Mouse (Mus musculus) C2C12 (cell line): Measurements from ENCODE around the gene Sds. TPM values are rescaled to one million over a fixed set of nuclear protein-coding genes. Genes with fewer than 3 reads are reported as not detected.

Experiments used
- H3K27me3 ChIP-seq: one replicate; pipeline ENCODE4 v1.6.1; 2011; ENCODE audit not compliant: control insufficient read depth, insufficient read depth, insufficient read length
- H3K36me3 ChIP-seq: one replicate; pipeline ENCODE4 v1.6.1; 2011; ENCODE audit not compliant: control insufficient read depth, insufficient read depth
- H3K4me3 ChIP-seq: one replicate; pipeline ENCODE4 v1.5.1; 2011; ENCODE audit warnings: mild to moderate bottlenecking, control low read depth; ENCODE audit not compliant: poor library complexity, insufficient read depth, severe bottlenecking
- H3K79me2 ChIP-seq: one replicate; pipeline ENCODE4 v1.6.1; 2011; ENCODE audit not compliant: control insufficient read depth, insufficient read depth
- H3K79me3 ChIP-seq: one replicate; pipeline ENCODE4 v1.6.1; 2011; ENCODE audit warnings: low read depth, control low read depth
- H3ac ChIP-seq: one replicate; pipeline ENCODE3; 2011; ENCODE audit warnings: low read depth; ENCODE audit not compliant: control insufficient read depth, insufficient read length
- CEBPB ChIP-seq: IDR thresholded peaks from one replicate; pipeline ENCODE4 v1.6.1; 2011; ENCODE audit warnings: low read depth, mild to moderate bottlenecking, control low read depth, moderate library complexity
- CTCF ChIP-seq: IDR thresholded peaks from one replicate; pipeline ENCODE4 v1.5.1; 2011; ENCODE audit not compliant: control insufficient read depth, insufficient read depth, insufficient read length
- FOSL1 ChIP-seq: IDR thresholded peaks from one replicate; pipeline ENCODE4 v1.8.0; 2011; ENCODE audit warnings: mild to moderate bottlenecking, low read length; ENCODE audit not compliant: poor library complexity, insufficient read depth, severe bottlenecking
- MAX ChIP-seq: IDR thresholded peaks from one replicate; pipeline ENCODE4 v1.6.1; 2011; ENCODE audit warnings: mild to moderate bottlenecking, control low read depth
- MYOD1 ChIP-seq: IDR thresholded peaks from one replicate; pipeline ENCODE4 v1.6.1; 2011; ENCODE audit warnings: low read depth; ENCODE audit not compliant: control insufficient read depth, insufficient read length
- MYOG ChIP-seq: IDR thresholded peaks from one replicate; pipeline ENCODE4 v1.6.1; 2011; ENCODE audit not compliant: control insufficient read depth, insufficient read length; ENCODE audit errors: extremely low read depth
- USF1 ChIP-seq: IDR thresholded peaks from one replicate; pipeline ENCODE4 v1.6.1; 2011; ENCODE audit warnings: low read depth, mild to moderate bottlenecking, control low read depth, moderate library complexity
- polyA plus RNA-seq: library from polyadenylated mRNA; unstranded; fragments of >200 nt; fragmentation: generic; extraction: Trizol; gene quantifications from one replicate; pipeline ENCODE4 v1.2.1, GENCODE M21; 2012; ENCODE audit warnings: missing spikeins

Gene Sds
- polyA plus RNA-seq, 1 experiment, result 0.19 TPM

- Histone ChIP-seq H3K79me3 (no peaks in the 10 kb centered on the region), H3K79me2 (no peaks in the 10 kb centered on the region), H3ac (no peak overlapping the region), H3K27me3 (no peaks in the 10 kb centered on the region), H3K36me3 (peaks cover 8% of the 10 kb centered on the region), H3K4me3 (no peak overlapping the region)
- TF ChIP-seq FOSL1, result no peak
- TF ChIP-seq USF1, result no peak
- no peak for TF ChIP-seq CEBPB
- TF ChIP-seq MYOD1, result no peak
- TF ChIP-seq MAX, result no peak
- TF ChIP-seq CTCF, result no peak
- no peak for TF ChIP-seq MYOG
Measured at GRCm38 (mm10) chr5:120531631-120532030, 55.3 kb downstream of the Sds start.

Other genes starting within 250 kb of the Sds start
- gene Lhx5, start 44.8 kb upstream of the Sds start, polyA plus RNA-seq, result not detected
- gene Sdsl, start 3.7 kb upstream of the Sds start, polyA plus RNA-seq, result 0.69 TPM
- 36.4 TPM for gene Plbd2, start 27.1 kb downstream of the Sds start, polyA plus RNA-seq
- gene Slc8b1, start 34.6 kb downstream of the Sds start, polyA plus RNA-seq, result 6.1 TPM
- gene Tpcn1, start 112.1 kb downstream of the Sds start, polyA plus RNA-seq, result 34.6 TPM
- gene Iqcd, start 112.5 kb downstream of the Sds start, polyA plus RNA-seq, result 0.33 TPM
- 17.2 TPM for gene Rita1, start 136.1 kb downstream of the Sds start, polyA plus RNA-seq
- 50.2 TPM for gene Ddx54, start 136.2 kb downstream of the Sds start, polyA plus RNA-seq
- not detected for gene Cfap73, start 157.7 kb downstream of the Sds start, polyA plus RNA-seq
- not detected for gene Rasal1, start 172.3 kb downstream of the Sds start, polyA plus RNA-seq
- not detected for gene Dtx1, start 235.4 kb downstream of the Sds start, polyA plus RNA-seq